Mouse (Mus musculus) midbrain, postnatal 0 days (tissue): ENCODE measurements around the gene Mansc4. TPM values are rescaled to one million over a fixed set of nuclear protein-coding genes. Genes with fewer than 3 reads are reported as not detected.

Source experiments
- ATAC-seq: fragments of 200-750 bp; cut with Nextera tagmentation; 2 replicates; pipeline ENCODE4 v1.8.0; 2017; ENCODE audit warnings: moderate number of reproducible peaks, mild to moderate bottlenecking, moderate TSS enrichment, moderate library complexity; ENCODE audit not compliant: low FRiP score
- DNase-seq: peaks from one replicate; pipeline ENCODE4 v3.0.0-alpha.2; 2015; ENCODE audit warnings: low spot score
- H3K27ac ChIP-seq: fragments of 300-500 bp; sonication (generic); 2 replicates; pipeline ENCODE4 v1.5.1; 2014; ENCODE audit warnings: low read depth, mild to moderate bottlenecking, low read length, mixed read lengths
- H3K27me3 ChIP-seq: fragments of 300-500 bp; sonication (generic); 2 replicates; pipeline ENCODE4 v1.6.1; 2014; ENCODE audit warnings: low read length, control low read depth, mixed read lengths; ENCODE audit not compliant: insufficient read depth
- H3K36me3 ChIP-seq: fragments of 300-500 bp; sonication (generic); 2 replicates; pipeline ENCODE4 v1.6.1; 2014; ENCODE audit warnings: low read length, control low read depth, mixed read lengths; ENCODE audit not compliant: insufficient read depth
- H3K4me1 ChIP-seq: fragments of 300-500 bp; sonication (generic); 2 replicates; pipeline ENCODE4 v1.6.1; 2014; ENCODE audit warnings: mild to moderate bottlenecking, control low read depth, antibody characterized with exemption, low read length, mixed read lengths; ENCODE audit not compliant: insufficient read depth
- H3K4me2 ChIP-seq: fragments of 300-500 bp; sonication (generic); 2 replicates; pipeline ENCODE4 v1.6.1; 2014; ENCODE audit warnings: low read depth, mild to moderate bottlenecking, low read length, mixed read lengths; ENCODE audit not compliant: poor library complexity, severe bottlenecking
- H3K4me3 ChIP-seq: fragments of 300-500 bp; sonication (generic); 2 replicates; pipeline ENCODE4 v1.5.1; 2014; ENCODE audit warnings: low read depth, mild to moderate bottlenecking, low read length, moderate library complexity
- H3K9ac ChIP-seq: fragments of 300-500 bp; sonication (generic); replicated peaks from 2 replicates; pipeline ENCODE4 v1.6.1; 2014; ENCODE audit warnings: mild to moderate bottlenecking, low read length, moderate library complexity, mixed read lengths; ENCODE audit not compliant: poor library complexity, severe bottlenecking
- H3K9me3 ChIP-seq: fragments of 300-500 bp; sonication (generic); 2 replicates; pipeline ENCODE4 v1.6.1; 2016; ENCODE audit warnings: low read length, control low read depth
- CTCF ChIP-seq: IDR thresholded peaks from 2 replicates; pipeline ENCODE4 v1.5.1; 2016; ENCODE audit warnings: antibody characterized with exemption, mild to moderate bottlenecking
- WGBS: fragments of 180-500 bp; shearing (Covaris S2); extraction: QIAGEN DNeasy Blood & Tissue Kit; methylation state at CpG from one replicate; pipeline ENCODE4 v1.1.7; 2014; 5-methylcytosine and 5-hydroxymethylcytosine counted together
- polyA plus RNA-seq: library from polyadenylated mRNA; unstranded; fragments of >200 nt; fragmentation: Nextera tagmentation; extraction: Ambion mirVana; gene quantifications from 2 replicates; pipeline ENCODE4 v1.2.1, GENCODE M21; 2015
- total RNA-seq: library from RNA; depleted of rRNA; stranded (reverse); fragments of >200 nt; gene quantifications from 2 replicates; pipeline ENCODE4 v1.2.3, GENCODE M21; 2014

The Mansc4 gene
- total and polyA plus RNA-seq, 2 experiments from 2014 or later, result 1.4 to 1.9 TPM

DNA sequence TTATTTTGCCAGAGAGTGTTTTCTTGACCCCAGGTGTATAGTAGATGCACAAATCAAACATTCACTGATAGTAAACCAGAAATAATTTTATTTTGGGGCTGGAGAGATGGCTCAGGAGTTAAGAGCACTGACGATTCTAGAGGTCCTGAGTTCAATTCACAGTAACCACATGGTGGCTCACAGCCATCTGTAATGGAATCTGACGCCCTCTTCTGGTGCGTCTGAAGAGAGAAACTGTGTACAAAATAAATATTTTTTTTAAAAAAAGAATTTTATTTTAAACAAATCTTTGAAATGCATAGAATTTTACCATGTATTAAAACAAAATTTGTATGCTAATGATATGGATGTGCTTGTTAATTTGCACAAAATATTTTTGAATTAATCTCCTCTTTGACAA, 1.7 kb upstream of the Mansc4 start:
- no peak overlapping the region for H3K4me3 ChIP-seq
- WGBS, result 80% methylated on average over 3 of the region's 3 CpGs
- H3K4me2 ChIP-seq, result no peak overlapping the region
- no peak overlapping the region for H3K27ac ChIP-seq
- H3K36me3 ChIP-seq, result no peaks in the 10 kb centered on the region
- H3K27me3 ChIP-seq, result no peaks in the 10 kb centered on the region
- 0 out of 2 replicates have a peak, but pooled peaks cover 7% of the 10 kb centered on the region for H3K4me1 ChIP-seq
- no peak overlapping the region for H3K9ac ChIP-seq
- TF ChIP-seq CTCF, result no peak
- no peaks in the 10 kb centered on the region for H3K9me3 ChIP-seq
- no peak for DNase-seq
- no peak for ATAC-seq

DNA sequence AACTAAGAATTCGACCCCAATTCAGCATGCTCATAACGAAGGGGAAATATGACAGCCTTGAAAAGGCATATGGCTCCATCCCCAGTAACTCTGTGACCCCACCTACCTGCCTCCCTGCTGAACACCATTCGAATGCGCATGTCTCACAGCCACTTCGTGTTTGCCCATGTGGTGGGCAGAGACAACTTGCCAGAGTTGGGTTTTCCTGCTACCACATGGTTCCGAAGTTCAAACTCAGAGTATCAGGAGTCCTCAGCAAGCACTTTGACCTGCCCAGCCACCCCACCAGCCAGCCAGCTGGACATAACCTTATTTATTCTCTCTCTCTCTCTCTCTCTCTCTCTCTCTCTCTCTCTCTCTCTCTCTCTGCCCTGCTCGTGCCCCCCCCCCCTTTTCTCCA, 904 bp upstream of the Mansc4 start:
- no peak for TF ChIP-seq CTCF
- Histone ChIP-seq H3K4me3 (no peak overlapping the region), H3K9me3 (no peaks in the 10 kb centered on the region), H3K36me3 (no peaks in the 10 kb centered on the region), H3K4me1 (0 out of 2 replicates have a peak, but pooled peaks cover 4% of the 10 kb centered on the region), H3K27me3 (no peaks in the 10 kb centered on the region), H3K9ac (no peak overlapping the region), H3K4me2 (no peak overlapping the region), H3K27ac (no peak overlapping the region)
- DNase-seq, result no peak
- 61% methylated on average over 6 of the region's 7 CpGs for WGBS
- ATAC-seq, result no peak

- no peak overlapping the region for H3K27ac ChIP-seq
- no peak for ATAC-seq
- H3K4me1 ChIP-seq, result no peaks in the 10 kb centered on the region
- H3K9ac ChIP-seq, result no peak overlapping the region
- DNase-seq, result no peak
- H3K9me3 ChIP-seq, result no peaks in the 10 kb centered on the region
- H3K36me3 ChIP-seq, result no peaks in the 10 kb centered on the region
- H3K4me3 ChIP-seq, result no peak overlapping the region
- no peaks in the 10 kb centered on the region for H3K27me3 ChIP-seq
- TF ChIP-seq CTCF, result no peak
- no peak overlapping the region for H3K4me2 ChIP-seq
- 68% methylated on average over 7 of the region's 7 CpGs for WGBS
Observed at GRCm38 (mm10) chr6:147085398-147086040, 1.3 kb downstream of the Mansc4 start.

DNA sequence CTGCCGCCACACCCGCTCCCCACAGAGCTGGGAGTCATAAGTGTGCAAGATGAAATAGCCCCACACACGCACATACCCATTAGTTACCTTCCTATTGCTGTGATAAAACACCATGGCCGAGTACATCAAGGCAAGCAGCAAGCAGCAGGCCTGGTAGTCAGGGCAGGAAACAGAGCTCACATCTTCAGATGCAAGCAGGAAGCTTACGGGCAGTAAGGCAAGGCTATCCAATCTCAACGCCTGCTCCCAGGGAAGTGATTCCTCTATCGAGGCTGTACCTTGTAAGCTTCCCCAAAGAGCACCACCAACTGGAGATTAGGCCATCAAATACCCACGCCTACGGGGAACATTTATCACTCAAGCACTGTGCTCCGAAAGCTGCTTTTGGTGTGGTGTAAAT, 6.9 kb downstream of the Mansc4 start:
- Histone ChIP-seq H3K9me3 (no peaks in the 10 kb centered on the region), H3K9ac (no peak overlapping the region), H3K27ac (no peak overlapping the region), H3K4me1 (no peaks in the 10 kb centered on the region), H3K4me3 (no peak overlapping the region), H3K27me3 (no peaks in the 10 kb centered on the region), H3K36me3 (no peaks in the 10 kb centered on the region), H3K4me2 (no peak overlapping the region)
- no peak for DNase-seq
- TF ChIP-seq CTCF, result no peak
- no peak for ATAC-seq
- 92% methylated on average over 10 of the region's 10 CpGs for WGBS

GRCm38 (mm10) chr6:147076878-147077277, 10.0 kb downstream of the Mansc4 start:
- Histone ChIP-seq H3K4me3 (no peak overlapping the region), H3K36me3 (peaks cover under 1% of the 10 kb centered on the region; the same call in 1 of the 2 replicates), H3K27ac (no peak overlapping the region), H3K9me3 (no peaks in the 10 kb centered on the region), H3K4me1 (no peaks in the 10 kb centered on the region), H3K4me2 (no peak overlapping the region), H3K27me3 (no peaks in the 10 kb centered on the region), H3K9ac (no peak overlapping the region)
- ATAC-seq (no peak), DNase-seq (no peak)
- no peak for TF ChIP-seq CTCF
- 81% methylated on average over 7 of the region's 8 CpGs for WGBS

DNA sequence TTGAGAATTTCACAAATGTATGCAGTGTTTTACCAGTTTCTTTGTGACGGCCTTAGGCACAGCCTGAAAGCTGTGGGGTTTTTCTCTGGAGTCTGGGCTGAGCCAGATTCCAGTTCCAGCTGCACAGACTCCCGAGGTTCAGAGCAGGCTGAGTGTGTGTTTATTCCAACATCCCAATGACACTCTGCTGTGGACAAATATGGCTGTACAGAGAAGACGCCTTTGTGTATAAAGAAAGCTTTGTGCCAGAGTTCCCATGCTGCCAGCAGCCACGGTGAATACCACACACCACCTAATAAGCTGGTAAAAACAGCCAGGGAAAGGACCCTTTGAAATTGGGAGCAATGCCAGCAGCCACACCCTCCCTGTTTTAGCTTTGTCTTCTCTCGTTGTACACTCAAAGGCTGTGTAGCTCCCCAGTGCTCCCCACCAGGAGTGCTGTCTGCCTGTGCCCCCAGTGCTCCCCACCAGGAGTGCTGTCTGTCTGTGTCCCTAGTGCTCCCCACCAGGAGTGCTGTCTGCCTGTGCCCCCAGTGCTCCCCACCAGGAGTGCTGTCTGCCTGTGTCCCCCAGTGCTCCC, 10.9 kb downstream of the Mansc4 start:
- H3K36me3 ChIP-seq, result peaks cover 10% of the 10 kb centered on the region
- H3K9me3 ChIP-seq, result no peaks in the 10 kb centered on the region
- DNase-seq, result no peak
- H3K9ac ChIP-seq, result no peak overlapping the region
- H3K27me3 ChIP-seq, result no peaks in the 10 kb centered on the region
- ATAC-seq, result no peak
- no peaks in the 10 kb centered on the region for H3K4me1 ChIP-seq
- no peak for TF ChIP-seq CTCF
- WGBS, result 33% methylated on average over 5 of the region's 5 CpGs
- no peak overlapping the region for H3K27ac ChIP-seq
- H3K4me2 ChIP-seq, result no peak overlapping the region
- no peak overlapping the region for H3K4me3 ChIP-seq
